Mouse (Mus musculus) kidney, embryonic 14.5 days (tissue): ENCODE data around the gene Tmem63b. TPM values are rescaled to one million over a fixed set of nuclear protein-coding genes. Genes with fewer than 3 reads are reported as not detected.

ENCODE experiments used
- ATAC-seq: fragments of 200-750 bp; cut with Nextera tagmentation; 2 replicates; pipeline ENCODE4 v1.8.0; 2017; ENCODE audit warnings: moderate number of reproducible peaks, mild to moderate bottlenecking, moderate TSS enrichment, moderate library complexity; ENCODE audit not compliant: low FRiP score, low TSS enrichment
- H3K27ac ChIP-seq: fragments of 300-500 bp; sonication (generic); 2 replicates; pipeline ENCODE4 v1.5.1; 2014; ENCODE audit warnings: low read depth, mild to moderate bottlenecking, low read length, moderate library complexity, mixed read lengths
- H3K27me3 ChIP-seq: fragments of 300-500 bp; sonication (generic); 2 replicates; pipeline ENCODE4 v1.6.1; 2014; ENCODE audit warnings: mild to moderate bottlenecking, low read length; ENCODE audit not compliant: control insufficient read depth, insufficient read depth
- H3K36me3 ChIP-seq: fragments of 300-500 bp; sonication (generic); 2 replicates; pipeline ENCODE4 v1.6.1; 2014; ENCODE audit warnings: low read length, mixed read lengths; ENCODE audit not compliant: control insufficient read depth, insufficient read depth
- H3K4me1 ChIP-seq: fragments of 300-500 bp; sonication (generic); 2 replicates; pipeline ENCODE4 v1.6.1; 2014; ENCODE audit warnings: low read length, mixed read lengths; ENCODE audit not compliant: control insufficient read depth, insufficient read depth
- H3K4me2 ChIP-seq: fragments of 300-500 bp; sonication (generic); replicated peaks from 2 replicates; pipeline ENCODE4 v1.6.1; 2014; ENCODE audit warnings: low read depth, mild to moderate bottlenecking, low read length
- H3K4me3 ChIP-seq: fragments of 300-500 bp; sonication (generic); 2 replicates; pipeline ENCODE4 v1.5.1; 2014; ENCODE audit warnings: mild to moderate bottlenecking, low read length
- H3K9ac ChIP-seq: fragments of 300-500 bp; sonication (generic); 2 replicates; pipeline ENCODE4 v1.6.1; 2014; ENCODE audit warnings: low read depth, mild to moderate bottlenecking, low read length, moderate library complexity
- H3K9me3 ChIP-seq: fragments of 300-500 bp; sonication (generic); 2 replicates; pipeline ENCODE4 v1.6.1; 2016; ENCODE audit warnings: low read length; ENCODE audit not compliant: control insufficient read depth
- WGBS: fragments of 180-500 bp; shearing (Covaris S2); extraction: QIAGEN DNeasy Blood & Tissue Kit; methylation state at CpG from one replicate; pipeline ENCODE4 v1.1.7; 2014; 5-methylcytosine and 5-hydroxymethylcytosine counted together
- polyA plus RNA-seq: library from polyadenylated mRNA; unstranded; fragments of >200 nt; fragmentation: Nextera tagmentation; extraction: Ambion mirVana; gene quantifications from 2 replicates; pipeline ENCODE4 v1.2.1, GENCODE M21; 2014

Tmem63b gene
- polyA plus RNA-seq, 1 experiment from 2014 or later, result 28.0 TPM

DNA sequence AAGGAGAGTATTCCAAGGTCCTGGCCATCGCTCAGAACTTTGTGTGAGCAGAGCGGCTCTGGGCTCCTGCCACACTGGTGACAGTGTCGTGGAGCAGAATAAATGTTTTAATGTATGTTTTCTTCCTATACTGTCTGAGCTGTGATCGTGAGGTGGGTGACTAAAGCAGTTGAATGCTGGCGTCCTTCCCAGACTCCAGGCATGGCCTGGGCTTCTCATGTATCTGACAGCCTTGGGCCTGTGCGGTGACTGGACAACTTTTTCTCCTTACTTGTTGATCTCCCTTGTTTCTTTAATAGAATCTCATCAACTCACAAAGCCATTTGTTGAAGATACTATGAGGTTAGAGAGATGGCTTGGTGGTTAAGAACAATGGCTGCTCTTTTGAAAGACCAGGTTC lies 11.7 kb upstream of the Tmem63b start:
- H3K36me3 ChIP-seq, result peaks cover 15% of the 10 kb centered on the region; the same call in 1 of the 2 replicates
- no peak overlapping the region for H3K4me2 ChIP-seq
- no peaks in the 10 kb centered on the region for H3K27me3 ChIP-seq
- WGBS, result 89% methylated on average over 6 of the region's 6 CpGs
- no peaks in the 10 kb centered on the region for H3K9me3 ChIP-seq
- no peak overlapping the region for H3K4me3 ChIP-seq
- ATAC-seq, result no peak
- H3K4me1 ChIP-seq, result peaks cover 7% of the 10 kb centered on the region; the same call in 1 of the 2 replicates
- no peak overlapping the region for H3K9ac ChIP-seq
- no peak overlapping the region for H3K27ac ChIP-seq

GRCm38 (mm10) chr17:45696981-45697380 lies 10.3 kb upstream of the Tmem63b start:
- peaks cover 7% of the 10 kb centered on the region; the same call in 1 of the 2 replicates for H3K4me1 ChIP-seq
- ATAC-seq, result no peak
- WGBS, result 88% methylated on average over 9 of the region's 9 CpGs

GRCm38 (mm10) chr17:45695227-45696120 lies 8.8 kb upstream of the Tmem63b start:
- Histone ChIP-seq H3K4me2 (no peak overlapping the region), H3K4me3 (no peak overlapping the region), H3K27ac (peak overlapping the region; percentile 62; the same call in 1 of the 2 replicates), H3K36me3 (peaks cover 15% of the 10 kb centered on the region; the same call in 1 of the 2 replicates), H3K9ac (no peak overlapping the region), H3K27me3 (no peaks in the 10 kb centered on the region), H3K9me3 (no peaks in the 10 kb centered on the region), H3K4me1 (peaks cover 7% of the 10 kb centered on the region; the same call in 1 of the 2 replicates)
- 64% methylated on average over 23 of the region's 23 CpGs for WGBS
- ATAC-seq, result peak; percentile 17; the same call in 1 of the 2 replicates

More at GRCm38 (mm10) chr17:45696981-45697380, 10.3 kb upstream of the Tmem63b start:
- H3K36me3 ChIP-seq, result peaks cover 15% of the 10 kb centered on the region; the same call in 1 of the 2 replicates
- H3K27me3 ChIP-seq, result no peaks in the 10 kb centered on the region
- H3K4me3 ChIP-seq, result no peak overlapping the region
- H3K9me3 ChIP-seq, result no peaks in the 10 kb centered on the region
- H3K9ac ChIP-seq, result no peak overlapping the region
- no peak overlapping the region for H3K27ac ChIP-seq
- no peak overlapping the region for H3K4me2 ChIP-seq

DNA sequence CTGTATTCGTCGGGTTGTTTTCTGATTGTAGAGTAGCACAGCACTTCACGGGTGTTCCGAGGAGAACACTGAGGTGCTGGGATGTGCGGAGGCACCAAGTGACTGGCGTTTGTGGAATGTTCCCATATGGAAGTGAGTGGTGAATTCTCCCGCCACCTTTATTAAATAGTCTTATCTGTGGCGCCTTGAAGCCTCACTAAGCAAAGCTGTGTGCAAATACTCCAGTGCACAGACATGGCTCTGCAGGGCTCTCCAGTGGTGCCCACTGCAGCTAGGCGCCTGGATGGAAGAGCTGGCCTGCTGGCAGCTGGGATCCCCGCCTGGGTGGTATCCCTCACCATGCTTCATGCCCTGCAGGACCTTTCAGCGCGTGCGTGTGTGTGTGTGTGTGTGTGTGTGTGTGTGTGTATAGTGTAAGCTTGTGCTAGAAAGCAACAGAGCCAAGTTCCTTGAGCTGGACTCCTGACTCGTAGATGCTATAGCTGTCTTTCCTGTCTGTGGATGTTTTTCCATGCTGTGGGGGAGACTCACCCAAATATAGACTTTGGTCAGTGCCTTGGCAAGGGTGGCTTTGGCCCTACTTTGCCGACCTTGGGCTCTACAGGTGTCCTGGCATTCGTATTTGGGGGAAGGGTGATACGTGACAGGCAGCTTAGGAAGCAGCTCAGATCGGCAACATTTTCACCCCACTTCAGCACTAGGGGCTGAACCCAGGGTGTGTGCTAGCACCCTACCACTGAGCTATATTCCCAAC lies 7.3 kb upstream of the Tmem63b start:
- no peak for ATAC-seq
- H3K4me3 ChIP-seq, result no peak overlapping the region
- peaks cover 15% of the 10 kb centered on the region; the same call in 1 of the 2 replicates for H3K36me3 ChIP-seq
- H3K9ac ChIP-seq, result no peak overlapping the region
- no peak overlapping the region for H3K27ac ChIP-seq
- no peaks in the 10 kb centered on the region for H3K27me3 ChIP-seq
- H3K4me1 ChIP-seq, result peaks cover 7% of the 10 kb centered on the region; the same call in 1 of the 2 replicates
- WGBS, result 79% methylated on average over 18 of the region's 18 CpGs
- no peaks in the 10 kb centered on the region for H3K9me3 ChIP-seq
- H3K4me2 ChIP-seq, result no peak overlapping the region

DNA sequence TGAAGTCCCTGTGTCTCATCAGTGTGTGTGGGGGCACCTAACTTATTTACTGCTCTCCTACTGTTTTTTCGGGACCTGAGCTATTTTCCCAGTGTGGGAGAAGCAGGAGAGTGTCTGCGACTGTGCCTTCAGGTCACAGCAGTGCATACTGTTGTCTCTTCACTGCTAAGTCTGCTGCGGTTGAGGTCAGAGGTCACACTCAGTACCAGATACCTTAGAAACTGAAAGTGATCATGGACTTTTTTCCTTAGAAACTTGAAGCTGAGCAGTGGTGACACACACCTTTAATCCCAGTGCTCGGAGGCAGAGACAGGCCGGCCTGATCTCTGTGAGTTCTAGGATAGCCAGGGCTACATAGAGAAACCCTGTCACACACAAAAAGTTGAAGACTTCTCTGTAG lies 5.5 kb upstream of the Tmem63b start:
- peaks cover 14% of the 10 kb centered on the region for H3K4me1 ChIP-seq
- WGBS, result 71% methylated on average over 5 of the region's 5 CpGs
- peaks cover 7% of the 10 kb centered on the region; the same call in 1 of the 2 replicates for H3K36me3 ChIP-seq
- no peaks in the 10 kb centered on the region for H3K9me3 ChIP-seq
- no peak overlapping the region for H3K4me2 ChIP-seq
- no peak overlapping the region for H3K4me3 ChIP-seq
- ATAC-seq, result no peak
- H3K27me3 ChIP-seq, result no peaks in the 10 kb centered on the region
- H3K9ac ChIP-seq, result no peak overlapping the region
- no peak overlapping the region for H3K27ac ChIP-seq

DNA sequence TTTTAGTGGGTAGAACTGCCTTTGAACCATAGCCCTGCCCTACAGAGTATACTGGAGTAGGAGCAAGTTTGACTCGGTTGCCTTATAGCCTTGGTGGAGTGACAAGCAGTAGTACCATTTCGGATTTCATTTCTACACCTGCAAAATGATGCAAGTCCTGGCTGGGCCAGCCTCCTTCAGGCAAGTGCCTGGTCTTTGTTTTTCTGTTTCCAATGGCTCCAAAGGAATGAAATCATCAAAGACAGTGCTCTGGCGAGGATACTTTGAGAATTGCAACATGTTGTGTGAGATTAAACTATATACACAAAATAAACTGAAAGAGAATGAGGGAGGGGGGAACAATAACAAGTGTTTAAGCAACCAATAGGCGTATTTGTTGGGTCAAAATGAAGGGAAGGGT lies 3.3 kb upstream of the Tmem63b start:
- Histone ChIP-seq H3K4me1 (peaks cover 12% of the 10 kb centered on the region), H3K4me3 (no peak overlapping the region), H3K9me3 (no peaks in the 10 kb centered on the region), H3K36me3 (no peaks in the 10 kb centered on the region), H3K9ac (no peak overlapping the region), H3K27me3 (no peaks in the 10 kb centered on the region), H3K27ac (no peak overlapping the region), H3K4me2 (no peak overlapping the region)
- no peak for ATAC-seq
- 84% methylated on average over 4 of the region's 4 CpGs for WGBS

DNA sequence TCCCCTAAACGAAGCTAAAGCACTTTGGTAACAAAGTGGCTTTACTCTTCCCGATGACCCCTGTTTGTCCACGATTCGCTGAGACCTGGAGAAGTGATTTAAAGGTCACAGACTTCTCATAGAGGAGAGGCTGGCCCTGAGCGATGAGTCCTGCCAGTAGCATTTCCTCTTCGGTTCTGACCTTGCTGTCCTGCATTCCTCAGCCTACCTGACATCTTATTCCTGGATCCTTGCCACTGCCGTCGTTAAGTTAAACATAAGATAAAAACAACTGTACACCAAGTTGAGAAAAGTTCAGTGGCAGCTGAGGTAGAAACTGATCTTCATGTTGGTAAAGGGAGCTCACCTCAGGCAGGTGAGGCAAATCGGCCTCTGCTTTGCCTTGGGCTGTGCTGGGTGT lies 2.4 kb upstream of the Tmem63b start:
- ATAC-seq, result no peak
- Histone ChIP-seq H3K27ac (no peak overlapping the region), H3K27me3 (no peaks in the 10 kb centered on the region)

DNA sequence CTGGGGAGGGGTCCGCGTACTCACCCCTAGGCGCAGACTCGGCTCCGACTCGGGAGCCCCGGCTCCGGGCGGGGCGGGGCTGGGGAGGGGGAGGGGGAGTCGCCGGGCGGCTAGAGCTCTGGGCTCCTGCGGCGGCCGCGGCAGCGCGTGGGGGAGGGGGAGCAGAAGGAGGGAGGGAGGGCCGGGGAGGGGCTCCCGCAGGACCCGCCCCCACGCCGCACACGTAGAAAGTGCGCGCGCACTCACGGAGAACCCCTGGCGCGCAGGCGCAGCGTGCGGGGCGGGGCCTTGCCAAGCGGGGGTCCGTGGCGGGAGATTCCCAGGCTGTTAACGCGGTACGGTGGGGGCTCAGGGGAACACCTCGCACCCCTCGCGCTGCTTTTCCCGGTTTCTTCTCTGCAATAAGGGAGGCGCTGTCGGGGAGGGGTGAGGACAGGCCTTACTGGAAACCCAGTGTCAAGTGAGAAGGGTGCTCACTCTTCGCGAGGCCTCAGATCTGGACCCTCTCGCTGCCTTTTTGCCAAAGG lies 549 bp downstream of the Tmem63b start, which contains the start of gene Mrpl14:
Mrpl14 (plus strand) TSS at position 230 of the 527 bp plus-strand sequence.
- Histone ChIP-seq H3K4me1 (peaks cover 12% of the 10 kb centered on the region), H3K36me3 (no peaks in the 10 kb centered on the region), H3K4me2 (peak within 1 kb of the TSS; percentile 88), H3K9me3 (peaks cover 3% of the 10 kb centered on the region; the same call in 1 of the 2 replicates), H3K4me3 (peak within 1 kb of the TSS; percentile 89), H3K27ac (peak within 1 kb of the TSS; percentile 85), H3K9ac (peak within 1 kb of the TSS; percentile 85), H3K27me3 (no peaks in the 10 kb centered on the region)
- WGBS, result 0% methylated on average over 32 of the region's 50 CpGs
- ATAC-seq, result peak; percentile 90

More for the DNA sequence above, 2.4 kb upstream of the Tmem63b start:
- no peak overlapping the region for H3K9ac ChIP-seq
- H3K4me2 ChIP-seq, result no peak overlapping the region
- H3K4me1 ChIP-seq, result peaks cover 12% of the 10 kb centered on the region
- H3K9me3 ChIP-seq, result no peaks in the 10 kb centered on the region
- no peaks in the 10 kb centered on the region for H3K36me3 ChIP-seq
- 78% methylated on average over 9 of the region's 9 CpGs for WGBS
- no peak overlapping the region for H3K4me3 ChIP-seq
